Mouse (Mus musculus) MEL (cell line): ENCODE measurements around the gene Riox1. TPM values are rescaled to one million over a fixed set of nuclear protein-coding genes. Genes with fewer than 3 reads are reported as not detected.

Source experiments
- DNase-seq: peaks from one replicate; pipeline ENCODE4 v3.0.0; 2011; ENCODE audit warnings: low read depth, low spot score
- H3K27ac ChIP-seq: 2 replicates; pipeline ENCODE4 v1.5.1; 2012; ENCODE audit warnings: low read depth, mild to moderate bottlenecking, control low read depth, low read length, moderate library complexity; ENCODE audit not compliant: control insufficient read depth
- H3K27me3 ChIP-seq, 2 experiments: fragments of 150-350 bp in 1 of 2; sonication (generic) in 1 of 2; 2 replicates each; pipeline ENCODE4 v1.6.1; 2012; ENCODE audit warnings: low read length in 2 of 2, mild to moderate bottlenecking in 2 of 2, improper control_type of control experiment in 1 of 2, moderate library complexity in 1 of 2; ENCODE audit not compliant: insufficient read depth in 2 of 2, control insufficient read depth in 1 of 2
- H3K36me3 ChIP-seq, 2 experiments: 2 replicates each; pipeline ENCODE4 v1.6.1; 2012 to 2014; ENCODE audit warnings: low read length in 2 of 2, improper control_type of control experiment in 1 of 2, inconsistent platforms in 1 of 2, mild to moderate bottlenecking in 1 of 2; ENCODE audit not compliant: insufficient read depth in 2 of 2, control insufficient read depth in 1 of 2
- H3K4me1 ChIP-seq, 2 experiments: fragments of 150-350 bp in 1 of 2; sonication (generic) in 1 of 2; 2 replicates each; pipeline ENCODE4 v1.6.1; 2012; ENCODE audit warnings: low read length in 2 of 2, improper control_type of control experiment in 1 of 2, mild to moderate bottlenecking in 1 of 2; ENCODE audit not compliant: insufficient read depth in 2 of 2, control insufficient read depth in 1 of 2
- H3K4me3 ChIP-seq, 2 experiments: fragments of 150-350 bp in 1 of 2; sonication (generic) in 1 of 2; 2 replicates each; pipeline ENCODE4 v1.5.1; 2012; ENCODE audit warnings: low read depth in 2 of 2, low read length in 2 of 2, mild to moderate bottlenecking in 2 of 2, moderate library complexity in 2 of 2, control low read depth in 1 of 2, improper control_type of control experiment in 1 of 2; ENCODE audit not compliant: control insufficient read depth in 1 of 2, insufficient read depth in 1 of 2
- H3K79me2 ChIP-seq: 2 replicates; pipeline ENCODE4 v1.6.1; 2012; ENCODE audit warnings: mild to moderate bottlenecking, low read length, moderate library complexity; ENCODE audit not compliant: control insufficient read depth, poor library complexity, insufficient read depth
- H3K9ac ChIP-seq: 2 replicates; pipeline ENCODE4 v1.6.1; 2012; ENCODE audit warnings: low read depth, mild to moderate bottlenecking, control low read depth, low read length, moderate library complexity; ENCODE audit not compliant: control insufficient read depth, poor library complexity, severe bottlenecking
- H3K9me3 ChIP-seq: fragments of 150-350 bp; sonication (generic); replicated peaks from 2 replicates; pipeline ENCODE4 v1.6.1; 2012; ENCODE audit warnings: mild to moderate bottlenecking, low read length, improper control_type of control experiment, moderate library complexity; ENCODE audit not compliant: insufficient read depth
- CHD2 ChIP-seq: IDR thresholded peaks from 2 replicates; pipeline ENCODE4 v1.6.1; 2011; ENCODE audit warnings: low read length, improper control_type of control experiment
- CTCF ChIP-seq, 3 experiments: IDR thresholded peaks in 2 of 3; conservative IDR thresholded peaks in 1 of 3; 2 replicates each; pipeline ENCODE4 v1.5.1; 2011 to 2012; ENCODE audit warnings: low read length in 3 of 3, low read depth in 2 of 3, mild to moderate bottlenecking in 2 of 3, improper control_type of control experiment in 1 of 3, inconsistent platforms in 1 of 3, mixed read lengths in 1 of 3, moderate library complexity in 1 of 3; ENCODE audit not compliant: control insufficient read depth in 1 of 3, insufficient read depth in 1 of 3, poor library complexity in 1 of 3, severe bottlenecking in 1 of 3
- E2F4 ChIP-seq: IDR thresholded peaks from 2 replicates; pipeline ENCODE4 v1.6.1; 2011; ENCODE audit warnings: low read depth, low read length, improper control_type of control experiment, borderline replicate concordance
- ELF1 ChIP-seq: IDR thresholded peaks from 2 replicates; pipeline ENCODE4 v1.6.1; 2014; ENCODE audit warnings: low read depth, mild to moderate bottlenecking, inconsistent platforms, low read length, improper control_type of control experiment, moderate library complexity
- EP300 ChIP-seq, 2 experiments: IDR thresholded peaks; 2 replicates each; pipeline ENCODE4 v1.6.1; 2011; ENCODE audit warnings: improper control_type of control experiment in 2 of 2, low read length in 2 of 2, low read depth in 1 of 2, mild to moderate bottlenecking in 1 of 2
- ETS1 ChIP-seq: IDR thresholded peaks from 2 replicates; pipeline ENCODE4 v1.6.1; 2012; ENCODE audit warnings: low read depth, mild to moderate bottlenecking, inconsistent platforms, low read length, improper control_type of control experiment, moderate library complexity
- GABPA ChIP-seq: IDR thresholded peaks from 2 replicates; pipeline ENCODE4 v1.6.1; 2012; ENCODE audit warnings: low read depth, mild to moderate bottlenecking, inconsistent platforms, low read length, improper control_type of control experiment, moderate library complexity
- GATA1 ChIP-seq: IDR thresholded peaks from 2 replicates; pipeline ENCODE4 v1.6.1; 2011; ENCODE audit warnings: low read depth, low read length, improper control_type of control experiment
- HCFC1 ChIP-seq: IDR thresholded peaks from 2 replicates; pipeline ENCODE4 v1.6.1; 2012; ENCODE audit warnings: low read depth, mild to moderate bottlenecking, inconsistent platforms, low read length, improper control_type of control experiment, moderate library complexity
- KAT2A ChIP-seq: conservative IDR thresholded peaks from 2 replicates; pipeline ENCODE4 v1.6.1; 2012; ENCODE audit warnings: low read depth, low read length, improper control_type of control experiment, inconsistent platforms
- MAFK ChIP-seq: IDR thresholded peaks from 2 replicates; pipeline ENCODE4 v1.6.1; 2011; ENCODE audit warnings: low read depth, mild to moderate bottlenecking, low read length, improper control_type of control experiment, borderline replicate concordance
- MEF2A ChIP-seq: IDR thresholded peaks from 2 replicates; pipeline ENCODE4 v1.6.1; 2014; ENCODE audit warnings: low read depth, mild to moderate bottlenecking, inconsistent platforms, low read length, improper control_type of control experiment; ENCODE audit not compliant: poor library complexity, insufficient replicate concordance, severe bottlenecking; ENCODE audit errors: extremely low read depth
- MYC ChIP-seq: IDR thresholded peaks from 2 replicates; pipeline ENCODE4 v1.6.1; 2011; ENCODE audit warnings: low read depth, mild to moderate bottlenecking, low read length, improper control_type of control experiment, moderate library complexity
- POLR2AphosphoS2 ChIP-seq: IDR thresholded peaks from 2 replicates; pipeline ENCODE4 v1.6.1; 2011; ENCODE audit warnings: low read length, improper control_type of control experiment
- POLR2AphosphoS5 ChIP-seq: IDR thresholded peaks from 2 replicates; pipeline ENCODE4 v1.6.1; 2012; ENCODE audit warnings: low read depth, borderline replicate concordance, mild to moderate bottlenecking, inconsistent platforms, low read length, moderate library complexity, mixed read lengths
- RCOR1 ChIP-seq: IDR thresholded peaks from 2 replicates; pipeline ENCODE4 v1.6.1; 2012; ENCODE audit warnings: low read depth, mild to moderate bottlenecking, inconsistent platforms, low read length, improper control_type of control experiment
- SIN3A ChIP-seq: IDR thresholded peaks from 2 replicates; pipeline ENCODE4 v1.6.1; 2012; ENCODE audit warnings: low read length, improper control_type of control experiment, inconsistent platforms
- SMC3 ChIP-seq: IDR thresholded peaks from 2 replicates; pipeline ENCODE4 v1.6.1; 2011; ENCODE audit warnings: low read depth, low read length, improper control_type of control experiment
- TBP ChIP-seq: IDR thresholded peaks from 2 replicates; pipeline ENCODE4 v1.8.0; 2011; ENCODE audit warnings: low read depth, low read length, improper control_type of control experiment
- TCF12 ChIP-seq: IDR thresholded peaks from 2 replicates; pipeline ENCODE4 v1.6.1; 2014; ENCODE audit warnings: low read depth, mild to moderate bottlenecking, inconsistent platforms, low read length, improper control_type of control experiment, moderate library complexity
- UBTF ChIP-seq: IDR thresholded peaks from 2 replicates; pipeline ENCODE4 v1.6.1; 2012; ENCODE audit warnings: low read depth, mild to moderate bottlenecking, inconsistent platforms, low read length, improper control_type of control experiment, moderate library complexity, borderline replicate concordance; ENCODE audit not compliant: insufficient read depth
- USF2 ChIP-seq, 2 experiments: IDR thresholded peaks; 2 replicates each; pipeline ENCODE4 v1.6.1; 2011 to 2012; ENCODE audit warnings: improper control_type of control experiment in 2 of 2, low read length in 2 of 2, borderline replicate concordance in 1 of 2, inconsistent platforms in 1 of 2, low read depth in 1 of 2, mild to moderate bottlenecking in 1 of 2; ENCODE audit not compliant: insufficient read depth in 1 of 2
- ZC3H11A ChIP-seq: IDR thresholded peaks from 2 replicates; pipeline ENCODE4 v1.6.1; 2012; ENCODE audit warnings: low read depth, mild to moderate bottlenecking, inconsistent platforms, low read length, improper control_type of control experiment
- ZMIZ1 ChIP-seq: IDR thresholded peaks from 2 replicates; pipeline ENCODE4 v1.6.1; 2012; ENCODE audit warnings: low read depth, mild to moderate bottlenecking, inconsistent platforms, low read length, improper control_type of control experiment, moderate library complexity
- polyA plus RNA-seq, 2 experiments: library from polyadenylated mRNA; stranded (reverse) in 1 of 2; unstranded in 1 of 2; fragments of >175 nt in 1 of 2; fragments of >200 nt in 1 of 2; gene quantifications; 2 replicates each; pipeline versions ENCODE4 v1.2.1 to v1.2.4; 2012; ENCODE audit warnings: low replicate concordance in 2 of 2, low read depth in 1 of 2; ENCODE audit not compliant: insufficient read length in 2 of 2, insufficient read depth in 1 of 2, missing spikeins in 1 of 2
- total RNA-seq: library from RNA; depleted of rRNA; stranded (reverse); fragments of 300-350 nt; gene quantifications from 2 replicates; pipeline ENCODE4 v1.2.3, GENCODE M21; 2012

Gene Riox1
- total and polyA plus RNA-seq, 3 experiments: 46.6 to 47.1 TPM; not detected in 1

GRCm38 (mm10) chr12:83927747-83928146 lies 22.7 kb upstream of the Riox1 start:
- no peak for TF ChIP-seq TBP
- TF ChIP-seq RCOR1: peak; percentile 63
- peak; percentile 71 for TF ChIP-seq ETS1
- peak; percentile 42 to 45 for TF ChIP-seq EP300 (IDR thresholded peaks at IDR 0.05; ENCODE audit: low read depth in 1 of 2, low read length in 2 of 2)
- TF ChIP-seq SIN3A: peak; percentile 22; the same call in 1 of the 2 replicates
- no peak for TF ChIP-seq SMC3
- Histone ChIP-seq H3K4me3 (no peak overlapping the region), H3K36me3 (peaks cover 0 to 28% of the 10 kb centered on the region in 2 experiments; a peak in 2 of 4 replicates), H3K4me1 (peaks cover 14 to 23% of the 10 kb centered on the region in 2 experiments), H3K79me2 (no peaks in the 10 kb centered on the region), H3K9me3 (no peaks in the 10 kb centered on the region), H3K27me3 (no peaks in the 10 kb centered on the region), H3K27ac (no peak overlapping the region; the same call in 1 of the 2 replicates), H3K9ac (no peak overlapping the region)
- peak; percentile 87 for DNase-seq

DNA sequence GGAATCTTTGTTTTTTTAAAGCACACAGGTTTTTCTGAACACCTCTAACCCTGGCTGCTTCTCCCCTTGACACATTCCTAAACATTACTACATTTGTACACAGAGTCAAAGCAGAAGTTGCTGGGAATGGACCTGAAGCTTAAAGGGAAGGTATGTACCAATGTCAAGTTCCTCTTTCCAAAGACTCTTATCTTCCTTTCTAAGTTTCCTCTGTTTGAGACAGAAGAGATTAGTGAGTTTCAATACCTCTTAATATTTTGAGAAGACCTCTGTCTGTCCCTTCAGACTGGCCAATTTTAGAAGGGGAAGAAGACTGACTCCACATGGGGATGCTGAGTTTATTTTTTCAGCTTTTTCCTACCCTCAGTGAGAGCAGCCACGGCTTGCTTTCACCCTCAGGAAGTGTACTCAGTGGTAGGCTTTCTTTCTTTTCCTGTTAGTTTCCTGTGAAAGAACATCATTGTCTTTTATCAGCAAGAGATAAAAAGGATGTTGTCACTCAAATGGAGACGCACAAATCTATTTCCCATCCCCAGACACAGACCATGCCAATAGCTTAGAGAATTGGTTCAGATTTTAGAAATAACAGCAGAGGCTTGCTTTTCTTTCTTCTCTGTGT lies 21.1 kb upstream of the Riox1 start:
- Histone ChIP-seq H3K9me3 (no peaks in the 10 kb centered on the region), H3K4me3 (no peak overlapping the region), H3K79me2 (no peaks in the 10 kb centered on the region), H3K27me3 (no peaks in the 10 kb centered on the region), H3K4me1 (peaks cover 14 to 19% of the 10 kb centered on the region in 2 experiments), H3K27ac (peak overlapping the region; percentile 68), H3K9ac (no peak overlapping the region), H3K36me3 (peaks cover 0 to 22% of the 10 kb centered on the region in 2 experiments; a peak in 2 of 4 replicates)
- TF ChIP-seq CHD2 (no peak), TCF12 (0 out of 2 replicates have a peak, but pooled peaks have one; percentile 44), MEF2A (no peak), POLR2AphosphoS5 (no peak), EP300 (IDR thresholded peaks at IDR 0.05; ENCODE audit: low read depth in 1 of 2, low read length in 2 of 2) (peak; percentile 49 to 89), CTCF (IDR thresholded peaks at IDR 0.05 in 2 of 3, conservative IDR thresholded peaks at IDR 0.05 in 1 of 3; ENCODE audit: control insufficient read depth in 1 of 3, insufficient read depth in 1 of 3, low read depth in 2 of 3, low read length in 3 of 3, poor library complexity in 1 of 3, severe bottlenecking in 1 of 3) (no peak), ZC3H11A (no peak), KAT2A (no peak), POLR2AphosphoS2 (no peak), USF2 (IDR thresholded peaks at IDR 0.05; ENCODE audit: borderline replicate concordance in 1 of 2, insufficient read depth in 1 of 2, low read depth in 1 of 2, low read length in 2 of 2) (no peak), MAFK (peak; percentile 15; the same call in 1 of the 2 replicates), ETS1 (peak; percentile 67), GABPA (no peak), SIN3A (peak; percentile 60), UBTF (no peak), SMC3 (no peak), E2F4 (no peak), ZMIZ1 (no peak), GATA1 (peak; percentile 91), ELF1 (0 out of 2 replicates have a peak, but pooled peaks have one; percentile 14), HCFC1 (no peak), MYC (0 out of 2 replicates have a peak, but pooled peaks have one; percentile 26), RCOR1 (peak; percentile 73)
- peak; percentile 69 for DNase-seq
